In genomic region chr1:187342551-187342950, GRCm38 (mm10) we compare ENCODE assay signal across 21 mouse cellular contexts.
"Had no signal": no experiment of that assay in that cellular context is flagged by ENCODE, and none has a peak within 500 bp of the region (broad histone marks: within the 10 kb centered on the region; RNA-seq: fewer than 3 reads in every experiment).

No protein-coding gene starts in this region.

- H3K36me3 ChIP-seq: liver, embryonic 15.5 days; lung, embryonic 15.5 days; midbrain, embryonic 15.5 days; neural tube, embryonic 15.5 days had no signal

- H3K4me3 ChIP-seq: liver, embryonic 15.5 days; lung, embryonic 15.5 days; megakaryocyte, embryonic 14.5 days; midbrain, embryonic 13.5 days; midbrain, embryonic 15.5 days; myocyte; neural tube, embryonic 13.5 days; neural tube, embryonic 15.5 days had no signal

- H3K27me3 ChIP-seq: liver, embryonic 15.5 days; lung, embryonic 15.5 days; megakaryocyte, embryonic 14.5 days; midbrain, embryonic 13.5 days; midbrain, embryonic 15.5 days; neural tube, embryonic 13.5 days; neural tube, embryonic 15.5 days had no signal

- ATAC-seq: liver, postnatal 0 days; lung, postnatal 0 days; midbrain, embryonic 13.5 days; midbrain, embryonic 15.5 days had no signal

- H3K27ac ChIP-seq: liver, embryonic 15.5 days; lung, embryonic 15.5 days; macrophage; midbrain, embryonic 13.5 days; midbrain, embryonic 15.5 days; neural tube, embryonic 13.5 days; neural tube, embryonic 15.5 days had no signal

- H3K9ac ChIP-seq: liver, embryonic 15.5 days; liver, postnatal 0 days; lung, embryonic 15.5 days; midbrain, embryonic 13.5 days; midbrain, embryonic 15.5 days; neural tube, embryonic 13.5 days; neural tube, embryonic 15.5 days had no signal

- H3K4me2 ChIP-seq: liver, embryonic 15.5 days; lung, embryonic 15.5 days; midbrain, embryonic 11.5 days; midbrain, embryonic 13.5 days; midbrain, embryonic 15.5 days; neural tube, embryonic 13.5 days; neural tube, embryonic 15.5 days had no signal

- H3K9me3 ChIP-seq: liver, embryonic 15.5 days; lung, embryonic 15.5 days; midbrain, embryonic 13.5 days; midbrain, embryonic 15.5 days; neural tube, embryonic 13.5 days; neural tube, embryonic 15.5 days had no signal

- H3K4me1 ChIP-seq: lung, embryonic 15.5 days; midbrain, embryonic 15.5 days; neural tube, embryonic 13.5 days; neural tube, embryonic 15.5 days had no signal

- DNase-seq: liver, postnatal 0 days; lung, adult 2 months; lung, postnatal 14 days; lung, postnatal 36 days; right cerebral cortex, postnatal 14 days; right cerebral cortex, postnatal 4 days; spleen, adult 18-20 months; thymus, adult 18-20 months; thymus, postnatal 14 days; thymus, postnatal 36 days had no signal
